Mouse (Mus musculus): ENCODE data around the gene Pigyl.

DNA sequence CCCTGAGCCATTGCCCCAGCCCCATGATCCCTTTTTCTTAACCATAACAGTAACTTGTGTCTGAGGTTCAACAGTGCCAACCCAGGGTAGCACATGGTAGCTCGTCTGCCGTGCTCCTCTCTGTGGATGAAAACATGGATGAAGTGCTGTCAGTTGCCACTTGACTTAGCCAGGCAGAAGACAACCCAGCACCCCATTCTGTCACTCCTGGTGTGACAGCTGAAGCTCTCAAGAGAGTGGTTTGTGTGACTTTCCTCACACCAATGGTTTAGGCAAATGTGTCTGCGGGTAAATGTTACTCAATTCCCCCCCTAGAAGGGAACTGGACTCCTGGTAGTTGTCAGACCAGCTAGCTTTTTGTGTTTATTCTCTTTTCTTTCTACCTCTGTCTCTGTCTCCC lies 34.6 kb upstream of the Pigyl start:
- TF ChIP-seq CTCF (IDR thresholded peaks at IDR 0.05; ENCODE audit: insufficient read depth, low read length) (no peak), POLR2A (IDR thresholded peaks at IDR 0.05; ENCODE audit: borderline replicate concordance, extremely low read depth, low read depth, low read length) (no peak)

All from lung, adult 2 months (tissue).